Comparison of ENCODE assay signal across 8 mouse cellular contexts in genomic region chr5:48889395-48890194, GRCm38 (mm10).
DNase-seq lines count a peak whose midpoint lies in the region; ATAC-seq lines count a peak whose summit lies in the region.

No protein-coding gene starts in this region.

- H3K27me3 ChIP-seq in kidney, embryonic 14.5 days (ENCODE audit: control insufficient read depth, insufficient read depth, low read length): no peaks in the 10 kb centered on the region; the same call in 1 of the 2 replicates
- no peaks in the 10 kb centered on the region for H3K27me3 ChIP-seq in forebrain, embryonic 15.5 days
- H3K27me3 ChIP-seq in limb, embryonic 10.5 days (ENCODE audit: low read depth, poor library complexity, severe bottlenecking): no peaks in the 10 kb centered on the region
- no peaks in the 10 kb centered on the region for H3K27me3 ChIP-seq in midbrain, embryonic 16.5 days (ENCODE audit: control insufficient read depth, insufficient read depth, low read depth, low read length)

- ATAC-seq in kidney, embryonic 14.5 days (ENCODE audit: low FRiP score, low TSS enrichment): peak; percentile 81; the same call in 1 of the 2 replicates
- peak; percentile 84 for ATAC-seq in forebrain, embryonic 15.5 days (replicated peaks)
- peak; percentile 94 for ATAC-seq in midbrain, embryonic 16.5 days

- H3K4me2 ChIP-seq in kidney, embryonic 14.5 days (replicated peaks; ENCODE audit: low read depth, low read length): peak overlapping the region; percentile 38
- peak overlapping the region; percentile 77 for H3K4me2 ChIP-seq in forebrain, embryonic 15.5 days (replicated peaks)
- peak overlapping the region; percentile 73 for H3K4me2 ChIP-seq in midbrain, embryonic 16.5 days (ENCODE audit: low read length)

- H3K9me3 ChIP-seq in kidney, embryonic 14.5 days (ENCODE audit: control insufficient read depth, low read length): no peaks in the 10 kb centered on the region
- H3K9me3 ChIP-seq in forebrain, embryonic 15.5 days: no peaks in the 10 kb centered on the region
- H3K9me3 ChIP-seq in limb, embryonic 10.5 days (replicated peaks): no peaks in the 10 kb centered on the region
- H3K9me3 ChIP-seq in midbrain, embryonic 16.5 days (replicated peaks; ENCODE audit: control insufficient read depth, low read length, poor library complexity, severe bottlenecking): no peaks in the 10 kb centered on the region

- 13% methylated on average over 18 of the region's 18 CpGs for WGBS in kidney, embryonic 14.5 days
- 4% methylated on average over 18 of the region's 18 CpGs for WGBS in forebrain, embryonic 15.5 days
- 11% methylated on average over 18 of the region's 18 CpGs for WGBS in limb, embryonic 10.5 days
- under 1% methylated on average over 18 of the region's 18 CpGs for WGBS in midbrain, embryonic 16.5 days

- H3K27ac ChIP-seq in kidney, embryonic 14.5 days (ENCODE audit: low read depth, low read length): no peak overlapping the region
- no peak overlapping the region for H3K27ac ChIP-seq in forebrain, embryonic 15.5 days (replicated peaks)
- H3K27ac ChIP-seq in limb, embryonic 10.5 days: no peak overlapping the region
- H3K27ac ChIP-seq in midbrain, embryonic 16.5 days (ENCODE audit: low read length): peak overlapping the region; percentile 6

- no peaks in the 10 kb centered on the region for H3K36me3 ChIP-seq in kidney, embryonic 14.5 days (ENCODE audit: control insufficient read depth, insufficient read depth, low read length)
- no peaks in the 10 kb centered on the region for H3K36me3 ChIP-seq in forebrain, embryonic 15.5 days
- no peaks in the 10 kb centered on the region for H3K36me3 ChIP-seq in limb, embryonic 10.5 days
- H3K36me3 ChIP-seq in midbrain, embryonic 16.5 days (ENCODE audit: control insufficient read depth, insufficient read depth, low read length): no peaks in the 10 kb centered on the region

- H3K4me3 ChIP-seq in kidney, embryonic 14.5 days (ENCODE audit: low read length): peak overlapping the region; percentile 23
- peak overlapping the region; percentile 36 for H3K4me3 ChIP-seq in forebrain, embryonic 15.5 days
- H3K4me3 ChIP-seq in limb, embryonic 10.5 days: peak overlapping the region; percentile 42
- H3K4me3 ChIP-seq in midbrain, embryonic 16.5 days (ENCODE audit: low read depth, low read length): peak overlapping the region; percentile 49

- DNase-seq in kidney, adult 11 months: no peak
- peak; percentile 48 for DNase-seq in cerebellum, adult 11-12 months
- DNase-seq in limb, embryonic 10.5 days (ENCODE audit: low spot score): peak; percentile 50
- no peak for DNase-seq in natural killer cell, adult 2 months (ENCODE audit: low spot score in 2 of 2)
- DNase-seq in urinary bladder, adult 2 months (ENCODE audit: low spot score): no peak

- H3K4me1 ChIP-seq in kidney, embryonic 14.5 days (ENCODE audit: control insufficient read depth, insufficient read depth, low read length): no peaks in the 10 kb centered on the region
- peaks cover 7% of the 10 kb centered on the region; the same call in 1 of the 2 replicates for H3K4me1 ChIP-seq in forebrain, embryonic 15.5 days
- H3K4me1 ChIP-seq in limb, embryonic 10.5 days: peaks cover 9% of the 10 kb centered on the region
- H3K4me1 ChIP-seq in midbrain, embryonic 16.5 days (ENCODE audit: control insufficient read depth, insufficient read depth, low read length): peaks cover 7% of the 10 kb centered on the region; the same call in 1 of the 2 replicates

- no peak overlapping the region for H3K9ac ChIP-seq in kidney, embryonic 14.5 days (ENCODE audit: low read depth, low read length)
- peak overlapping the region; percentile 29; the same call in 1 of the 2 replicates for H3K9ac ChIP-seq in forebrain, embryonic 15.5 days (replicated peaks)
- H3K9ac ChIP-seq in midbrain, embryonic 16.5 days (ENCODE audit: low read depth, low read length): peak overlapping the region; percentile 57

Comparison
In these comparisons a context has a peak if more than half of its experiments do, and no peak if none do; other contexts are left out.
1. DNase-seq: peak in cerebellum, adult 11-12 months (single experiment) and limb, embryonic 10.5 days (single experiment); none in kidney, adult 11 months (single experiment), natural killer cell, adult 2 months (0 of 2) and urinary bladder, adult 2 months (single experiment).
2. Peak in every context shown above with its lines, with median percentiles within 50 percentile points of each other: ATAC-seq, H3K4me2 ChIP-seq and H3K4me3 ChIP-seq.